Mouse (Mus musculus) lung, postnatal 36 days (tissue): ENCODE results near the gene Dennd2a.
A peak's percentile ranks its signal among the peaks of the same experiment; 100 is the strongest.

ENCODE experiments used
- DNase-seq: peaks from one replicate; pipeline ENCODE4 v3.0.0; 2022; ENCODE audit warnings: mixed read lengths

The Dennd2a gene

DNA sequence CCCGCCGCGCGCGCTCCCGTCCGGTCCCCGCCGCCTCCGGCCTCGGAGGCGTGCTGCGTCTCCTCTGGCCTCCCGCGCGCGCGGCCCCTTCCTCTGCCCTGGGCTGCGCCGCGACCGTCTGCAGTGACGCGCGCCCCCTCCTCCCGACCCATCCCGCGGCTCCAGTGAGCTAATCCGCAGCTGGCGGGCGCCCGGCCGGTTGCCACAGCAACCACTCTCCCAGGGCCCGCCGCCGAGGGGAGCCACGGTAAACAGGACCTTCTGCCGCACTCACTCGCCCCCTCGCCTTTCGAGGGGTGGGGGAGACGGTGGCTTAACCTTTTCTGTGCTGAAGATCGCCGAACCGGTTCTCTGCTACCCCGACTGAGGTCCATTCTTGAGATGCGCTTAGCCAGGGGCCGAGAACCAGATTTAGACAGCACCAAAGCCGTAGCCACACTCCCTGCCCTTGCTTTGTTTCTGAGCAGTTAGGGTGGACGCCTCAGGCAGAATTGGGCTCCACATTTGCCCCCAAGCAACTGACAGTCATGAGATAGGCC is at the start of gene Dennd2a:
Gene Dennd2a, minus strand, starts transcription at position 145 of the 539 bp plus-strand sequence.
- DNase-seq = peak; percentile 69

DNA sequence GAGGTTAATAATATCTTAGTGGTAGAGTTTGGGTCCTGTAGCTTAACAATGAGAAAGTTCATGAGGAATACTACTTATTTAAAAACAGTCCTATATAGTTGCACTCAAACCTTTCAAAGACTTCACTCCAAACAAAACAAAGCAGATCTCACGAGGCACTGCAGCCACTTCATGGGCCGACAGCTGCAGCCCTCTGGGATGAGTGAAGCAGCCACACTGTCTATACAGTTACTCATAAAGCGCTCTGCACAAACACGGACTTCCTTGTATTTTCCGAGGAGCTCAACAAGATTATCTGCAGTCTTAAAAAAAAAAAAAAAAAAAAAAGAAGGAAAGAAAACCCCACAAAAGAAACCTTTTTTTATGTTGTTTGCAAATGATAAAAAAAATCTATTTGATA is 49.7 kb upstream of the Dennd2a start:
- no peak for DNase-seq

DNA sequence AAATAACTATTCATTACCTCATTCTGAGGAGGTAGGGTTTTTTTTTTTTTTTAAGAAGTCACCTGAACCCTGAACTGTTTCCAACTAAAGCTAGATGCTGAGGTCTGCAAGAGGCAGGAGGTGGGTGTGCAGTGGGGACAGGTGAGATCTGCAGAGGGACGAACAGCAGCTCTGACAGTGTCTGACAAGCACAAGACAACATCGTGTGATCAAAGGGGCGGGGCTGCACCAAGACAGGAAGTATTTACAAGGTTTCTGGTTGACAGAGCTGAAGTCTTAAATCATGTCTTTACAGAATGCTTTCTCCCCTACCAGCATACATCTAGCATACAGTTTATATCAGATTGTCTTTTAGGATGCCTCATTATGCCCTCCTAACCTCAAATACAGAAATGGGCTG is 49.2 kb upstream of the Dennd2a start:
- peak; percentile 40 for DNase-seq

DNA sequence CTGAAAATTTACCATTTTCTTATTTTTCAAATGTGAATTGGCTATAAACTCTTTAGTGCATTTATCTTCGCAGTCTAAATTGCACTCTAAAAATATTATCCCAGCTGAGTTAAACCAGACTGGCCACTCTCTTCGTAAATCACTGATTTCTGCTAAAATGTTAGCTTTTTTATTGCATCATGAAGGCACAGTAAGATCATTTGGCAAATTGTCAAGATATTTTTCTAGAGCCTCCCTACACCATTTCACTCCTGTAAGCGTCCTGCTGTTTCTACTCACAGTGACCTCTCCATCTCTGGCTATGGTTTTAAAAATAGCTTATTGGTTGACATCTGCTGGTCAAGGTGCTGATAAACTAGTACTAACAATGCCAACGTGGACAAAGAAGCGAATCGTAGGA is 48.4 kb upstream of the Dennd2a start:
- DNase-seq = no peak

DNA sequence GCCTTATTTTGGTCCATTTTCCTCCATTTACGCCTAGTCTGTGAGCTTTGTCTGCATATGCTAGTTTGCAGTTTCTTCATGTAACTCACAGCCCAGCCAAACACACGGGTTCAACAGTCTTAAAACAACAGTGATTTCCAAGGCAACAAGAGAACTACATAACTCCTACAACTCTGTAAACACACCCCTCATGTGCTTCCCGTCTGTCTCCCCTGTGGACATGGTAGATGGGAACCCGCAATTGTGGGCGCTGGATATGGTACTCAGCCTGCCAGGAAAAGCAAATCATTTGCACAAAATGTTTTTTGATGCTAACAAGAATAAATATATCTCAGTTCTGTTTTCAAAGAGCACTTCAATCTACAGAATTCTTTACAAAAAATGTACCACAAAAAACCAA is 46.9 kb upstream of the Dennd2a start:
- DNase-seq = no peak

DNA sequence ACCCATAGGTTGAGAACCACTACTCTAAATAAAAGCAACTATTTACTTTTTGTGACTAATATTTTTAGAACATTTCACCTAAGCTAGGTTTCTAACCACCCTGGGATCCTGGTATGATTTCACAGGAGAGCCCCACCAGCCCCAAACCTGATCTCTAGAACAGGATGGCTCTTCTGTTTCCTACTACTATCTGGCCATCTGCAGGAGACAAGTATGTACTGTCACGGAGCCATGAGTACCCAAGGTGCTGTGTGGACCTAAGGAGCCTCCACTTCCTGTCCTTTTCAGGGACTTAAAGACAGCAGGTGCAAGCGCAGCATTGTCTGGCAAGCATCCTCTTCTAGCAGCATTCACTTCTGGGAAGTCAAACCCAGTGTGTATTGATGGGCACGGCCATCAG is 44.2 kb upstream of the Dennd2a start:
- no peak for DNase-seq

DNA sequence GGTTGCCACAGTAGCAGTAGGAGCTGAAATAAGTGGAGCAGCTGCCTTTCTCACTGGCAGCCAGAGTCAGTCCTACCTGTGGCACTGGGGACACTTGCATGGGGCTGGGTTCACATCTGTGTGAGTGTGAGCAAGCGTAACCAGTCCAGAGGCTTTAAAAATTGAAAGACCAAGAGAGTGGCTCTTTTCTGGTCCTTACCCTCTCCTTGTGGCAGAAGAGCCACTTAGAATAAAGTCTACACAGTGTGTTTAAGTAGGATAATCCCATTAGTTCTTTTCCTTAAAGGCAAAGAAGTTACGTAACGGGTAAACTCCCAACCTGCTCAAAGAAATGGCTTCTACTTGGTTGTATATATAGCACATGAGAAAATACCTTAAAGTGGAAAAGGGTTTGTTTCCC is 43.2 kb upstream of the Dennd2a start:
- DNase-seq = peak; percentile 14

DNA sequence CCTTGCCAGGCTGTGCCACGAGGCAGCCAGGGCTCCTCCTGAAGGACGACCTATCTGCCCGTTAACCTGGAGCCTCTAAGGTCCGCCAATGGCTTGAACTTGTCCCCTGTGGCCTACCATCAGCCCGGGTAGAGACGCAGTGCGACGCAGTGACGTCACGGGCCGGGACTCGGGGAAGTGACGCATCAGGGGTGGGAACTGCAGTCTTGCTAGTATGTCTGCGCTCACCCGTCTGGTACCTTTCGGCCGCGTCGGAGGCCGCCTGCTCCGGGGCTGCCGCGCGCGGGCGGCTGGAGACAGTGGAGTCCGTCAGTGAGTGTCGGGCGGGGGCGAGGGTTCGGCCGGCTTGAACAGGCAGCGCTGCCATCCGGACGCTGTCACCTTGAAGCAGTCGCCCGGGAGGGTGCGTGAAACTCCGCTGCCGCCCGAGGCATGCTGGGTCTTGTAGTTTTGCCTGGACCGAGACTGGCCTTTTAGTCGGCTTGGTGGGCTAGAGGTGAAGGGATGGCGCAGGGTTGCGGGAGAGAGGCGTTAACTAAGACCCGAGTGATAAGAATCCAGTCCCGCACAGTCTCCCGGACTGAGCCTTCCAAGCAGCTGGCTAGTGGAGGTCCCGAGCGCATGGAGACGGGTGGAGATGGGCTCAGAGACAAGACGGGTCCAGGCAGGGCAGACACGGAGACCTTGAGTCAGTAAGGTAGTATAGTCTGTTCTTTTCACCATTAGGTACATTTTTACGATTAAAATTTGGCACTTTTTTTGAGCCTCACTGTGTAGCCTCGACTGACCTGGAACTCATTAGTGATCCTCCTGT is 34.9 kb upstream of the Dennd2a start, which contains the start of gene Ndufb2:
Gene Ndufb2, plus strand, starts transcription at position 174 of the 814 bp plus-strand sequence.
- peak; percentile 96 for DNase-seq

DNA sequence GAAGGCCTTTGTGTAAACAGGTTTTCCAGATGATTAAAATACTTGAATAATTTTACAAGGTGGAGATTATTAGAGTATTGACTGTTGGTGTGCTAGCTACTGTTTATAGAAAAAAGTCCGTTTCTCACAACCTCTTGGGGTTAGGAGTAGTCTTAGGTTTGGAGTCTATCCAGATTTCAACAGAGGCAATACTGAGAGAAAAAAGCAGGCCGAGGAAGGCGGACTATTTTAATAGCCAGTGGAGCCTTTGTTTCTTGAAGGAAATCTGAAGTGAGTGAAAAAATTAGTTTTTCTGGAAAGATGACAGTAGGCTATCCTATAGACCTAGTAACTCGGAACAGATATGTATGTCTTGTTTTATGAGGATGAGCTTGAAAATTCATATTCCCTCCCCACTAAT is 33.8 kb upstream of the Dennd2a start:
- no peak for DNase-seq

DNA sequence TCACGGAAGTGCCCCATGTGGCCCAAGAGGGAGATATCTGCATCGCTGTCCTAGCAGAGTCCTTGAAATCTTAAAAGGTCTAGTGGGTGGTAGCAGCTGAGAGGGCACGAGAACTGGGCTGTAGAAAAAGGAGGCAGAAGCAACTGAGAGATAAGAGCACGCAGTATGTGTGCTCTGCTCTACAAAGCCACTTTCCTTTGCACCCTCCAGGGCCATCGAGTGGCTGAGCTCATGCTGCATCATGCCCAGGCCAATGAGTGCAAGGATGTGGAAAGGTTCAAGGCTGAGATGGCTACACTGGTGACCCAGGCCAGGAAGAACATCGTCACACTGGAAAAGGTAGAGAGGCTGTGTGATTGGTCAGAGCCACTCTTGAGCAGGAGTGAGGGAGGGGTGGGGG is 27.9 kb upstream of the Dennd2a start, which contains the start of gene Gm42420:
Gene Gm42420, plus strand, starts transcription at position 237 of the 400 bp plus-strand sequence.
- DNase-seq = no peak

DNA sequence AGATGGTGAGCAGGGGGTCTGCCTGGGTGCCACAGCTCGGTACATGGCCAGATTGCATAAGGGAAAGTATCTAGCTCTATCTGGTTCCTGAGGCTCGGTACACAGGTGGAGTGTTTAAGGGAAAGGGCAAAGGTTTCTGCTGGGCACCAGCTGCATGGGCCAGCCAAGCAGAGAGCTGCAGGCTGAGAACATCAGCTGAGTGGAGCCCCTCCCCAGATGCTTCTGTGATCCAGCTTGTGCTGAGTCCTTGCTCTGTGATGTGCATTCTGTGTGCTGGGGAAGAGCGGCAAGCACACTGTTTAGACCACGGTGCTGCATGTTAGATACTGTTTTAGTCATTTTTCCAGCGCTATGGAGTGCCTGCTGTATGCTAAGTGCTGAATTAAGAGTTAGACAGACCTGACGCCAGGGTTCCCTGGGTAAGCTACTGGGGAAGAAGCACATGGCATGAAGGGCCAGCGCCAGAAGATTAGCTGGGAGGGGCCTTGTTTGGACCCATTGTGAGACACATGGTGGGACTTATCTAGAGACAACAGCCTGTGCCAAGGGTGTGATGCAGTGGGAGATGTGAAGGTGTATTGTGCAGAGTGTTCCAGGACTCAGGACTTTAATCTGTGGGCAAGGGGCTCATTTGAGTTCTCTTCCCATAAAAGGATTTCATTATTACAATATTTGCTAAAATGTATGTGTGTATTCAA is 23.6 kb upstream of the Dennd2a start:
- no peak for DNase-seq

DNA sequence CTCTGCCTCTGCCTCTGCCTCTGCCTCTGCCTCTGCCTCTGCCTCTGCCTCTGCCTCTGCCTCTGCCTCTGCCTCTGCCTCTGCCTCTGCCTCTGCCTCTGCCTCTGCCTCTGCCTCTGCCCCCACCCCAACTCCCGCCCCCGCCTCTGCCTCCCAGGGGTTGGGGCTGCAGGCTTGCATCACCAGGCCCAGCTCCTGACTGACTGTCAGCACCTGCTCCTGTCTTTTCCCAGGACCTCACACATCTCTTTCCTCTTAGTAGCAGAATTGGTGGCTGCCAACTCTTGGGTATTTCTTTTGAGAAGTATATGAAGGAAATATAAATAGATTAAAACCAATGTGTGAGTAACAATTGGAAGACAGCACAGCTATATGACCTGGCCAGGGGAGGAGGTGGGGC is 22.9 kb upstream of the Dennd2a start:
- DNase-seq = no peak

DNA sequence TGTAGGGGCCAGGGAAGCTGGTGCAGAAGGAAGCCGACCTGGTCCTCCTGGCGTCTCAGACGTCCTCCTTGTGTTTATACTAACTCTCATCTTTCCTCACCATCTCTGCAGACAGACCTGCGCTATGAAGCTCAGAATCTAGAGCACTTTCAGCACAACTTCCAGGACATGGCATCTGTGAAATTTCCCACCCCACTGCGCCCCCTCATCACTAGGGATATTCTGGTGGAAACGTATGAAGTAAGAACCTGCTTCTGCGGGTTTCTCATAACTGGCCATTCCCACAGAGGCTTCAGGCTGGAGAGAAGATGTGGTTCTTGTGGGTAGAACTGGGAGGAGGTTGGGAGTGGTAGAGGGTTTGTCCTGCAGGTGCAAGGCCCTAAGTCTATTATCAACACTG is 21.9 kb upstream of the Dennd2a start:
- DNase-seq = no peak

DNA sequence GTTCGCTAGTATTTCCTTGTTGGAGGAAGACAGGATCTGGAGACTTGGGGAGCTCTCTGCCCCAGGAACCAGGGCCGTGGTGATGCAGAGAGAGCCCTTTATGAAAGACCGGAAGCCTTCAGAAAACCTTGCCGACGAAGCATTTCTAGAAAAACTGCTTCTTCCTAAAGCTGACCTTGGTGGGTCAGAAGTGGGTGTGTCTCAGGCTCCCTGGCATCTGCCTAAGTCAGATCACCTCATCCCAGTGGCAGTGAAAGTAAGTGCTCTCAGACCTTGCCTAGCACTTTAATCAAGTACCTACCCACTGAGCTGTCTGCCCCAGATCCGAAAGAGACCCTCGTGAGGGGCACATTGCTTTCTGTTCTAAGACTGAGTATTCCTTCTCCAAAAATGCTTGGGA is 17.3 kb upstream of the Dennd2a start:
- no peak for DNase-seq

DNA sequence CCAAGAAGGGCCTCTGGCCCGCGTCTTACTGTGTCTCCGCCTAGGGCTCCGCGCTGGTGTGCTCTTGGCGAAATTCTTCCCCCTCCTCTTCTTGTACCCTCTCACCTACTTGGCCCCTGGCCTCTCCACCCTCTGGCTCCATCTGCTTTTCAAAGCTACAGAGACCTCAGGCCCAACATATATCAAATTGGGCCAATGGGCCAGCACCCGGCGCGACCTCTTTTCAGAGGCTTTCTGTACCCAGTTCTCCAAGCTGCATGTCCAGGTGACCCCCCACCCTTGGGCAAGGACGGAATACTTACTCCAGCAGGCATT is 16.8 kb upstream of the Dennd2a start:
- no peak for DNase-seq

DNA sequence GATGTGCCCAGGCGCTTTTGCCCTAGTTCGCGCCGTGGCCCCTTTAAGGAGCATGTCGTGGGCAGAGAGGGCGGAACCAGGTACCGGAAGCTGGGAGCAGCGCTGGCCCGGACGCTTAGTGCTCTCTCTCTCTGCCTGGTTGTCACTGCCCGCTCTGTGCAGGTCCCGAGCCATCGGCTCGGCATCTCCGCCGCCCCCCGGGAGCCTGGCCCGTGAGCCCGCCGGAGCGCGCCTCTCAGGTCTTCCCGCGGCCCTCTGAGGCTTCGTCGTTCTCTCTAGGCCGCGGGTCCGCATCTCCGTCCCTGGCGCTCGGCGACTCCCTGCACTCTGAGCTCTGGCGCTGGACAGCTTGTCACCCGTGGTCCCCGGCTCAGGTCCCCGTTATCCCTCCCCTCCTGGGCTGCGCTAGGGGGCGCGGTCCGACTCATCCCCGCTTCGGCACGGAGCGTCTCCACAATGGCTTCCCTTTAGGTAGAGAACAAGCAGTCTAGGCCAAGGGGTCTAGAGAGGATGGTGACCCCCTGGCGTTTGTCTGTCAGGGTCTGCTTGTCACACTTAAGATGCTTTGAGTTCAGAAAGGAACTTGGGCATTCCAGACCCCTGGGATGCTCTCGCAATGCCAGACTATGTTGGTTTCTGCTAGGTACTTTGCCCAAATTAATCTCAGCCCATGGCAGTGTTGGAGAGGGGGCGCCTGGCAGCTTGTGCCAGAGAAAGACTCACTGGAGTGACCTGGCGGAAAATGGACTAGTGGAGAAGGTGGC is 16.3 kb upstream of the Dennd2a start, which contains the start of gene Adck2:
Gene Adck2, plus strand, starts transcription at position 83 of the 764 bp plus-strand sequence.
- peak; percentile 88 for DNase-seq

DNA sequence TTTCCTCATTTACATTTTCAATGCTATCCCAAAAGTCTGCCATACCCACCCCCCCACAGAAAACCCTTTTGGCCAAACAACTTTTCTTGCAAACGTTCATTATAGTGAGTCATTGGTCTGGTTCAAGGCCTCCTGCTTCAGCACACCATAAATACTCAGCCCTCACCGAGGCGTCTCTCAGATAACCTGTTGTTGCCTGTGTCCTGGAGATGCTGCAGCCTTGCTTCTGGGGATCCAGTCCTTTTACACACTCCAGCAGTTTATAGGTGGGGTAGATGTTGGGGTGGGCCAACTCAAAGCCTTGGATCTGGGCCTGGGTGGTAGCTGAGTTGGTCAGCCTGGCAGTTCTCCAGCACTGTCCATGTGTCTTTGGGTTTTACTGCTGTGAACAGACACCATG is 12.8 kb upstream of the Dennd2a start:
- no peak for DNase-seq

DNA sequence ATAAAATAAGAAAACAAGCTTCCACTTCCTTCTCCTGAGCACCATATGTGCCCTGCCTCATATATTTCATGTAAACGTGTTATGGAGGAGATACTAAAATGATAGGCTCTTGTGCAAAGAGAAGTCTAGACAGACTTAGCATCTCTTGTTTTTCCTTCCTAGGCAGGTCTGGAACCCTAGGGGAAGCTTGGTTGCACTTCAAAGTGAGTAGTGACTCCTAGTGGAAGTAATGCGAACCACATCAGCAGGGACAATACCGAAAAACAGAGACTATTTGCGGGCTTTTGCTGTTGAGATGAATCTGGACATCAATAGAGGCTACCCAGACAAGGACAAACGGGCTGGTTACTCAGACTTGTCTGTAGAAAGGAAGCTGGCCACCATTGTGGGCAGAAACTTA is 9.9 kb upstream of the Dennd2a start:
- peak; percentile 63 for DNase-seq

DNA sequence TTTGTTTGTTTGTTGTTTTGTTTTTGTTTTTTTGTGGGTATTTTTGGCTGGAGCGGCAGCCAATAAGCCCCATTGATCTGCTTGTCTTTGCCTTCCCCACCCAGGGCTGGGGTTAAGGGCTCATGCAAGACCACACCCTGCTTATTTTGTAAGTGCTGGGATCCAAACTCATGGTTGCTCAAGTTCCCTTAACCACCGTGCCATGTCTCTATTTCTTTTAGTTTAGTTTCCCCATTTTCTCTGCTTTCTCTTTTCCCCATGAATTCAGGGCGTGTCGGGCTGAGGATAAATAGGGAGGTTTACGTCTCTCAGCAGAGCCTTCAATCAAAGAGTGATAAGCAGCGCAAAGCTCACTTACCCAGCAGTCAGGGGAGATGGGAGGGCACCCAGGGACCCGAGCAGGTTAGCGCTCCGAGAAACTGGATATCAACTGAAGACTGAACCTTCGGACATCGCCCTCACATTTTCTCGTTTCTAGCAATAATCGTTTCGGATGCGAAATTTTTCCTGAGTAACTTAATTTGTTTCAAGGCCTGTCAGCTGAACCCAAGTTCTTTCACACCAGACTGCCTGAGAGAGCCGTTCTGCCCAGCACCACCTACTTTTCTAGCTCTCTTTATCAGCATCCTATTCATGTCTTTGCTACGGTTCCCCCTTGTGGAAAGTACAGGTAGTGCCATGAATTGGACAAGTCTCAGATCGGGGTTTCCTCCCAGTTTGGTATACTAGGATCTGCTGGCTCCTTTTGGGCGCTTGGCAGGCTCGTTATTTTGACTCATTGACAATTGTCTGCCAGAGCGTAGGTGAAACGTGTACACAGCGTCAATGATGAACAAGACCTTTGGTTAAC is 4.7 kb upstream of the Dennd2a start:
- peak; percentile 96 for DNase-seq

DNA sequence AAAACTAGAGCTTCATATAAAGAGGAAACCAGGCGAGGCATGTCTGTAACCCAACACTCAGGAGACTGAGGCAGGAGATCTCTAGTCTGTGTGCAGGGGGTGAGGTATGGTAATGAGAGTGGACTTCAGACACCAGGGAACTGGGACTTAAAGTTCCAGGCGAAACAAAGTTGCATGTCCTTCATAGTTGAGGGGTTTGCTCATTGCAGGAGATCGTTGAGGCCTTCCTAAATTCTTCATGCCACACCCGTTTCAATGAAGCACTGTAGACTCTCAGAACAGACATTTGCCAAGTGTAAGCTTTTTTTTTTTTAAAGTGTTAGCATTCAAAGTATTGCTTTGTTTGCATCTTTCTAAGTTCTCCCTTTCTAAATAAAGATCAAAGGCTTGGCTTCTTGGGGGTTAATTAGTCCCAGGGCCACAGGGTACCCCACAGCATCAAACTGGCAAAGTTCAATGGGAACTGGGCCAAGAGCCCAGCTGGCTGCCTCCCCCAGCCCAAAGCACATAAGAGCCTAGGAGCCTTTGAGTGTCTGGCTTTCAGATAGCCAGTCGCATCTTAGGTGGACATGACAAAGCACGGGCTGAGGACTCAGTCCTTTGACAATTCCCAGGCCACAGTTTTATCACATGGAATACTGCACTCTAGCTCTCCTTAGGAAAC is 1.7 kb upstream of the Dennd2a start:
- no peak for DNase-seq

DNA sequence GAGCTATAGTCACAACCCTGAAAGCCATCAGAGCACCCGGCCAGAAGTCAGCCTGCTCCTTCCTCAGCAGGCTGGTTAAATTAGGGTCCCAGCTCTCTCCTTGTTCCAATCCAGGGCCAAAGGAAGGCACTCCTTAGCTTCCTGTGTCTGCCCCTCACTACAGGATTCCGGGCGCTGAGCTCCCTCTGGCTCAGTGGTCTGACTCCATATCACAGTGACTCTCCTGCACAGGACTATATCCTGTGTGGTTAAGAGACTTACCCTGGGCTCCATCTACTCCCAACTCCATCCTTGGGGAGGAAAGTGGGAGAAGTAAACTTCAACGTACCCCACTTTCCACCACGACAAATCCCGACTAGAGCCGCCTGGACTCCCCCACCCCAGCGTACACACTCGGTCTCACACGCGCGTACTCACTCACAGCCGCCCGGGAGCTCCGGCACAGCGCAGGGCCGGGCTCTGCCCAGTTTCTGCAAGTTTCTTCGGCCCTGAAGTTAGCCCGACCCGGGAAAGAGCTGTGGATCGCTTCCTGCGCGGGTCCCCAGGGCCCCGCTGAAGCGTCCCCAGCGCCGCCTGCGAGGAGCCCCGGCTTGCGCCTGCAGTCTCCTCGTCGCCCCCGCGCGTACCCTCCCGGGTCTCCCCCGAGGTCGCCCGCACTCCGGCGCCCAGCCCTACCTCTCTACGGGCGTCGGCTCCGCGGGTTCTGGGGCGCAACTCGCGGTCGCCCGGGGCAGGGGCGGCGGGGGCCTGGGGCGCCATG is 587 bp downstream of the Dennd2a start:
- no peak for DNase-seq
